In the genomic region with DNA sequence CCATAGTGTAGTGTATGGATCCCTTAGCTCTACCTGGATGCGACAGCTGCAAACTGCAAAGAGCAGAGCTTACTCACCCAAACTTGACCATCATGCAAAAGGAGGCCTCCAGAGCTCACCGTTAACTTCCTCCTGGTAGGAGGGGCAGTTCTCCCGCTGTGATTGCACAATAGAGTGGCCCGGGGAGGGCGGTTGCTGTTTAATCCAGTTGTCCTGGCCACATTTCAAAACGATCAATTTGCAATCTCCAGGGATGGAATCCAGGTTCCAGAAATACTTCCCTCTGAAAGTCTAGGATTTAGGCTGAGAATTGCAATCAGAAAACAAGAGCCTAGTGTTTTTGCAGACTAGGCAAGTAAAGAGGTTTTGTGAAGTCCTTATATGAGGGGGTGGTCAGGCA, we compare ENCODE assay signal across 12 mouse cellular contexts. TPM values are rescaled to one million over a fixed set of nuclear protein-coding genes. Genes with fewer than 3 reads are reported as not detected.
DNase-seq lines count a peak whose midpoint lies in the region; ATAC-seq and TF ChIP-seq lines count a peak whose summit lies in the region.
"Had no signal": no experiment of that assay in that cellular context is flagged by ENCODE, and none has a peak within 500 bp of the region (broad histone marks: within the 10 kb centered on the region; RNA-seq: fewer than 3 reads in every experiment).

No protein-coding gene starts in this region.

- no peak for TF ChIP-seq POLR2A in cerebellum, adult 2 months (IDR thresholded peaks at IDR 0.05; ENCODE audit: borderline replicate concordance, insufficient read depth, low read length)

- peaks cover 13% of the 10 kb centered on the region for H3K4me1 ChIP-seq in forebrain, embryonic 13.5 days
- H3K4me1 ChIP-seq in forebrain, embryonic 10.5 days, result peaks cover 24% of the 10 kb centered on the region
- H3K4me1 ChIP-seq in limb, embryonic 13.5 days, result peaks cover 23% of the 10 kb centered on the region
- H3K4me1 ChIP-seq in cerebellum, adult 2 months (ENCODE audit: control insufficient read depth, insufficient read depth, low read length), result peaks cover 2% of the 10 kb centered on the region; the same call in 1 of the 2 replicates
- H3K4me1 ChIP-seq in intestine, embryonic 15.5 days (replicated peaks), result peaks cover 5% of the 10 kb centered on the region; the same call in 1 of the 2 replicates

- no peaks in the 10 kb centered on the region for H3K36me3 ChIP-seq in forebrain, embryonic 13.5 days (ENCODE audit: poor library complexity, severe bottlenecking)
- no peaks in the 10 kb centered on the region for H3K36me3 ChIP-seq in forebrain, embryonic 10.5 days (replicated peaks)
- no peaks in the 10 kb centered on the region for H3K36me3 ChIP-seq in limb, embryonic 13.5 days
- no peaks in the 10 kb centered on the region for H3K36me3 ChIP-seq in intestine, embryonic 15.5 days
- H3K36me3 ChIP-seq: stomach, embryonic 15.5 days had no signal

- H3K9me3 ChIP-seq in forebrain, embryonic 13.5 days (replicated peaks), result 0 out of 2 replicates have a peak, but pooled peaks cover 3% of the 10 kb centered on the region
- 0 out of 2 replicates have a peak, but pooled peaks cover 2% of the 10 kb centered on the region for H3K9me3 ChIP-seq in forebrain, embryonic 10.5 days
- H3K9me3 ChIP-seq in limb, embryonic 13.5 days, result no peaks in the 10 kb centered on the region
- H3K9me3 ChIP-seq in intestine, embryonic 15.5 days, result no peaks in the 10 kb centered on the region
- H3K9me3 ChIP-seq: stomach, embryonic 15.5 days had no signal

- H3K27ac ChIP-seq in forebrain, embryonic 13.5 days, result no peak overlapping the region
- no peak overlapping the region for H3K27ac ChIP-seq in forebrain, embryonic 10.5 days
- no peak overlapping the region for H3K27ac ChIP-seq in limb, embryonic 13.5 days
- H3K27ac ChIP-seq in cerebellum, adult 2 months (ENCODE audit: insufficient read depth, low read length), result no peak overlapping the region
- no peak overlapping the region for H3K27ac ChIP-seq in intestine, embryonic 15.5 days
- H3K27ac ChIP-seq: stomach, embryonic 15.5 days had no signal

- no peak for DNase-seq in forebrain, embryonic 10.5 days (ENCODE audit: extremely low spot score, low spot score)
- DNase-seq in lung, adult 18-20 months, result peak; percentile 32 to 54
- DNase-seq in lung, postnatal 4 days, result no peak
- no peak for DNase-seq in cerebellum, adult 2 months

- no peak overlapping the region for H3K4me3 ChIP-seq in forebrain, embryonic 13.5 days
- no peak overlapping the region for H3K4me3 ChIP-seq in forebrain, embryonic 10.5 days
- H3K4me3 ChIP-seq in limb, embryonic 13.5 days, result no peak overlapping the region
- H3K4me3 ChIP-seq in cerebellum, adult 2 months (replicated peaks; ENCODE audit: insufficient read depth, low read depth, low read length), result no peak overlapping the region
- no peak overlapping the region for H3K4me3 ChIP-seq in intestine, embryonic 15.5 days (replicated peaks)

- H3K4me2 ChIP-seq in forebrain, embryonic 13.5 days, result 0 out of 2 replicates have a peak overlapping the region, but pooled peaks have one; percentile 84
- 0 out of 2 replicates have a peak overlapping the region, but pooled peaks have one; percentile 98 for H3K4me2 ChIP-seq in limb, embryonic 13.5 days (replicated peaks)
- no peak overlapping the region for H3K4me2 ChIP-seq in intestine, embryonic 15.5 days (replicated peaks)

- WGBS in forebrain, embryonic 13.5 days, result 5% methylated on average over 6 of the region's 6 CpGs
- WGBS in forebrain, embryonic 10.5 days, result 4% methylated on average over 6 of the region's 6 CpGs
- WGBS in limb, embryonic 13.5 days, result 13% methylated on average over 6 of the region's 6 CpGs
- 53% methylated on average over 6 of the region's 6 CpGs for WGBS in cerebellum, adult 2 months
- 11% methylated on average over 6 of the region's 6 CpGs for WGBS in intestine, embryonic 15.5 days

- TF ChIP-seq CTCF in cerebellum, adult 2 months (IDR thresholded peaks at IDR 0.05; ENCODE audit: borderline replicate concordance, insufficient read depth, low read depth, low read length), result no peak

- no peak overlapping the region for H3K9ac ChIP-seq in forebrain, embryonic 13.5 days
- H3K9ac ChIP-seq in limb, embryonic 13.5 days, result no peak overlapping the region
- no peak overlapping the region for H3K9ac ChIP-seq in intestine, embryonic 15.5 days
- H3K9ac ChIP-seq: stomach, embryonic 15.5 days had no signal

- no peak for ATAC-seq in forebrain, embryonic 13.5 days
- no peak for ATAC-seq in limb, embryonic 13.5 days (ENCODE audit: low FRiP score, low read depth)
- ATAC-seq in megakaryocyte progenitor cell, adult 5-6 weeks (replicated peaks; ENCODE audit: poor library complexity), result peak; percentile 71
- no peak for ATAC-seq in intestine, embryonic 15.5 days
- ATAC-seq: CD4-positive, CD25-positive, alpha-beta regulatory T cell, adult 4 months had no signal

- H3K27me3 ChIP-seq in forebrain, embryonic 13.5 days, result peaks cover 31% of the 10 kb centered on the region
- H3K27me3 ChIP-seq in forebrain, embryonic 10.5 days (ENCODE audit: poor library complexity, severe bottlenecking), result peaks cover 53% of the 10 kb centered on the region
- H3K27me3 ChIP-seq in limb, embryonic 13.5 days, result peaks cover 14% of the 10 kb centered on the region
- H3K27me3 ChIP-seq in cerebellum, adult 2 months (ENCODE audit: control insufficient read depth, insufficient read depth, low read length), result no peaks in the 10 kb centered on the region
- 0 out of 2 replicates have a peak, but pooled peaks cover 5% of the 10 kb centered on the region for H3K27me3 ChIP-seq in intestine, embryonic 15.5 days (replicated peaks)

RNA-seq across cellular contexts. Expression of a gene that starts 26.9 kb away (rescaled TPM):
- polyA plus RNA-seq in forebrain, embryonic 13.5 days (2015; fragmentation: Nextera tagmentation; extraction: Ambion mirVana), result 48.8 and 52.5 TPM in 2 replicates
- polyA plus RNA-seq in forebrain, embryonic 10.5 days (2016; fragmentation: Nextera tagmentation; extraction: Ambion mirVana), result 10.1 and 13.2 TPM in 2 replicates
- polyA plus RNA-seq in limb, embryonic 13.5 days (2015; fragmentation: Nextera tagmentation; extraction: Ambion mirVana), result 0.15 TPM in 1 of 2 replicates, not detected in the other
- total RNA-seq in megakaryocyte progenitor cell, adult 5-6 weeks (2015), result not detected in 2 replicates
- not detected in 2 replicates for total RNA-seq in megakaryocyte progenitor cell, adult 5-6 weeks (2017)
- polyA plus RNA-seq in cerebellum, adult 2 months (2012; rRNA removed), result 240 and 303 TPM in 2 replicates
- 3.6 and 4.2 TPM in 2 replicates for polyA plus RNA-seq in intestine, embryonic 15.5 days (2015; fragmentation: Nextera tagmentation; extraction: Ambion mirVana)
- total RNA-seq: gastrocnemius, postnatal 36 days; megakaryocyte-erythroid progenitor cell, adult 5-6 weeks had no signal
- polyA plus RNA-seq: CD4-positive, CD25-positive, alpha-beta regulatory T cell, adult 4 months had no signal

RNA-seq across cellular contexts. Expression of a gene that starts 26.9 kb away (rescaled TPM):
- 1.7 and 2.4 TPM in 2 replicates for polyA plus RNA-seq in forebrain, embryonic 13.5 days (2015; fragmentation: Nextera tagmentation; extraction: Ambion mirVana)
- polyA plus RNA-seq in forebrain, embryonic 10.5 days (2016; fragmentation: Nextera tagmentation; extraction: Ambion mirVana), result 0.86 and 1.3 TPM in 2 replicates
- 1.1 and 1.2 TPM in 2 replicates for polyA plus RNA-seq in limb, embryonic 13.5 days (2015; fragmentation: Nextera tagmentation; extraction: Ambion mirVana)
- total RNA-seq in megakaryocyte progenitor cell, adult 5-6 weeks (2015), result 3.3 and 4.8 TPM in 2 replicates
- 6.0 and 9.9 TPM in 2 replicates for total RNA-seq in megakaryocyte progenitor cell, adult 5-6 weeks (2017)
- polyA plus RNA-seq in cerebellum, adult 2 months (2012; rRNA removed), result 13.1 and 17.8 TPM in 2 replicates
- polyA plus RNA-seq in intestine, embryonic 15.5 days (2015; fragmentation: Nextera tagmentation; extraction: Ambion mirVana), result 1.5 and 1.6 TPM in 2 replicates

Comparison
In these comparisons a context has a peak if more than half of its experiments do, and no peak if none do; other contexts are left out.
1. DNase-seq: peak in lung, adult 18-20 months (2 of 2); none in forebrain, embryonic 10.5 days (single experiment), lung, postnatal 4 days (0 of 2) and cerebellum, adult 2 months (0 of 2).